Mouse (Mus musculus) cerebellum, postnatal 14 days (tissue): ENCODE results near the gene Eml4.
A peak's percentile ranks its signal among the peaks of the same experiment; 100 is the strongest.

Experiments
- DNase-seq, 2 experiments: peaks; one replicate each; pipeline ENCODE4 v3.0.0; 2021; ENCODE audit warnings: mixed read lengths in 2 of 2

Eml4 gene

DNA sequence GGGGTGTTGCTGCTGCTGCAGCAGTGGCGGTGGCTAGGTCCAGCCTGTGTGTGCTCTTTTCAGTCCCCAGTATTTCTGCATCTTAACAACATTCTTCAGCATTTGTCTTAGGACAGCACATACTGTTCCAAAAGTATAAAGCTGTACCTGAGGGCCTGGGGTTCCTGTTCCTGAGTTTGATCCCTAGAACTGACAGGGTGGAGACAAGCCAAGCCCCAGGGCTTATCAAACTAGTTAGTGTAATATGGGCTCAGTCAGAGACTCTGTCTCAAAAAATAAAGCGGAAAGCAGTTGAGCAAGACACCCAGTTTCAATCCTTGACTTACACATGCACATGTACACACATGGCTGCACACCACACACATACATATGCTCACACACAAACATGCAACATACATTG lies 34.2 kb downstream of the Eml4 start:
- DNase-seq: no peak

DNA sequence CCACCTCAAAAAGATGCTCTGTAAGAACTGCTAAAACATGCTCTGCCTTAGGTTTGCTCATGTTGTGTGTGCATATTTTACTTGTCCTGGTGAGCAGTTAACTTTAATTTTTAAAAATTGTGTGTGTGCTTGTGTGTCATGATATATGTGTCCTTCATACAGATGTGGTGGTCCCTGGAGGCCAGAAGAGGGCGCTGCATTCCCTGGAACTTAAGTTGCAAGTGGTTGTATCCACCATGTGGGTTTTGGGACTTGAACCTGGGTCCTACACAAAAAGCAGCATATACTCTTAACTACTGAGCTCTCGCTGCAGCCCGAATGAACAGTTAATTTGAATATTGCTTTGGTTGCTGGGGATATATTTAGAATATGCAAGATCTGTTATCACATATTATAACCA lies 36.4 kb downstream of the Eml4 start:
- no peak for DNase-seq

DNA sequence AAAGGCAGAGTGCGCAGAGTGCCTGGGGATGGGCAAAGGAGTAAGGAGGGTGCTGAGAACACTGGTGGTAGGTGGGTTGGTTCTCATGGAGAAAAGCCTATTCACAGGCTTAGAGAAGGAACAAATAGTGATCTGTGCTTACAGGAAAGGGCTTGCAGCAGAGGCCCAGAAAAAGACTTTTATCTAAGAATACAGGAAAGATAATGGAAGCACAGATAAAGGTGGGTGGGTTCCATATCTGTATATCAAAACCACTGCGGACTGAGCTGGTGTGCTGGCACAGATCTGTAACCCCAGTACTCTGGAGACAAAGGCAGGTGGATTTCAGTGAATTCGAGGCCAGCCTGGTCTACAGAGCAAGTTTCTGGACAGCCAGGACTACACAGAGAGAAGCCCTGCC lies 43.3 kb downstream of the Eml4 start:
- DNase-seq: no peak

DNA sequence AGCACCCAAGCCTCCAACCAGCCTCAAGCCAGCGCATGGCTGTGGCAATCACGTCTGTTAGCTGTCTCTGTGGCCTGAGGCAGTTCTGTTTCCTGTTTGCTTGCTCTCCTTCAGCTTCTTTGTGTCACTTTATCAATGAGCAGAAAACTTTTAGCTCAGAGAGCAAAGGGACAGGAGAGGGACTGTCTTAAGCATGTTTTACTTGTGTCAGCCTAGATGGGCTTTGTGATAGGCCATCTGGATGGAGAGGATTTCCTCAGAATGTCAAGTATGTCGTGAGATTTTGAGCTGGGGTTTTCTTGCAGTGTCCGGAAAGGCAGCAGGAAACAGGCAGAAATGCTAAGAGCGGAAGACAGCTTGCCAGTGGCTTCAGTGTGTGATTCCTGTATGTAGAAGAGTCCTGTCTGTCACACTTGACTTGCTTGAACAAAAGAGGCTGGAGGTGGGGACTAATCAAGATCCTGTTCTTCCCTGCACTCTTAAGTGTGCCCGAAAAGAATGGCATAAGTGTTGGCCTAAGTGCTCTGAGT lies 46.9 kb downstream of the Eml4 start:
- DNase-seq: no peak

DNA sequence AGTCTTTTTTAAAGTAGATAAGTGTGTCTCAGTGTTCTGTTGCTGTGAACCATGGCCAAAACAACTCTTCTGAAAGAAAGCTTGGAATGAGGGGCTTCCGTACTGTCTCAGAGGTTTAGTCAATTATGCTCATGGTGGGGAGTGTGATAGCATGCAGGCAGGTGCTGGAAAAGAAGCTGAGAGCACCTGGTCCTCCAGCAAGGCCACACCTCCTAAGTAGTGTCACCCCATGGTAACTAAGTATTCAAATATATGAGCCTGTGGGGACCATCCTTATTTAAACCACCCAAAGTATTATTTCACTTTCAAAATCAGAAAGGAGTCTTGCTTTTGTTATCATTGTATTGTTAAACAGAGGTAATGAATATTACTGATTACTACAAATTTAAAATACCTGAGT lies 48.0 kb downstream of the Eml4 start:
- DNase-seq: no peak

DNA sequence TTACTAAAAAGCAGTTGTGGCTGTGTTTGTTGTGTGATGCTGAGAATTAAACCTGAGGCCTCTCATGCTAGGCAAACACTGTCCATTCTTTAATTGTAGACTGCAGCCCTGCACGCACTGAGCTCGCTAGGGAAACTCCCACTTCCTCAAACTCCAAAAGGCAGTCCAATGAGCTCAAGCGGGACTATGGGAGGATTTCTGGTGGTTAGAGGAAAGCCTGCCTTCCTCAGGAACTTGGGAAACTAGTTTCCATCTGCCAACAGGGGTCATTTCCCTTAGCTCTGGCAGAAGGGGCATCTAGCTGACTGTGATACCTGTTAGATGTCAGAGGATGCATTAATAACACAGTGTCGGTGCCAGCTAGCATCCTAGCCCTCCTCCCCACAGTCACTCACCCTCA lies 79.9 kb downstream of the Eml4 start:
- DNase-seq: no peak

DNA sequence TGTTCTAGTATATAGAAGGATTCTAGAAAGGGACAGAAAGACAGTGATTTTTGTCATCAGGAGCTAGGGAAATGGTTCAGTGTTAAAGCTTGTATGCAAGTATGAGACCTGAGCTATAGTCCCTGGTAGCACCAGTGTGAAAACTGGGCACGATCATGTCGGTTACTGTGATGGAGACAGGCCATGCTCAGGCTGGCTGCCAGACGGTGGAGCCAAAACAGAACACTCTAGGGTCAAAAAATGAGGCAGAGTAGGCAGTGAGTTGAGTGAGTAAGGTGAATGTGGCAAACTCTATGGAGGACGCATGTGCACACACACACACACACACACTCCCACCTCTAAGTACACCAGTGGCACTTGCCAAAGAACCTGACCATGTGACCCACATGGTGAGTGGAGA lies 92.7 kb downstream of the Eml4 start:
- DNase-seq: peak; percentile 57 to 67

DNA sequence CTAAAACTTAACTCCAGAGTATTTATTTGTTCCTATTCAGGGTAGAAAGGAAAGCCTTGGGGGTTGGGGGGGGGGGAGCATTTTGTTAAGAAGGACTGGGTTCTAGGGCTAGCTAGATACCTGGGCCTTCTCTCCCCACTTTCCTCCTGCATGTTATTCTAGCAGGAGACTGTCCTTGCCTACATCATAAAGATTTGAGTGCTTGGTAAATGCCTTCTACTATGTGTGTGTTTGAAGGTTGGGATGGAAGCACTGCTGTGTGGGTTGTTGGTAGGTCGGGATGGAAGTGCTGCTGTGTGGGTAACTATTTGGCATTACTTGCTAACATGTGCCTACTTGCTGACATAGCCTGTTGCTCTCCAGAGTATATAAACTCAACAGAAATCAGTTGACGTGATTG lies 98.9 kb downstream of the Eml4 start:
- DNase-seq: no peak

DNA sequence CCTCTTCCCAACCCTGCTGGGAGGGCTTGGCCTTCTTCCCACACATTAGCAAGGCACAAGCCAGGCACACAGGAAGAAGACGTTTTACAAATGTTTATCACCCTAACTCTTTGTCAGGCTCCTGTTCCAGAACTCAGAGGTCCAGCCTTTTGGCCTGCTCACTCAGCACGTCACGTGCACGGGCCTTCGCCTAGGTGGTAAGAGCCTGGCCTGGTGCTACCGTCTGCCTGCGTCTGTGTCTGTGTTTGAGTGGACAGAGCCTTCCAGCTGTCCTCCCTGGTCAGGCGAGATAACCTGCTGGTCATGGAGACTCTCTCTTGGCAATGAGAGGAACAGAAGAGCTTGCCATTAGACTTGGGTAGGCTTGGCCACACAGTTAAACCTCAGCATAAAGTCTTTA lies 100.6 kb downstream of the Eml4 start:
- peak; percentile 14 to 22 for DNase-seq

DNA sequence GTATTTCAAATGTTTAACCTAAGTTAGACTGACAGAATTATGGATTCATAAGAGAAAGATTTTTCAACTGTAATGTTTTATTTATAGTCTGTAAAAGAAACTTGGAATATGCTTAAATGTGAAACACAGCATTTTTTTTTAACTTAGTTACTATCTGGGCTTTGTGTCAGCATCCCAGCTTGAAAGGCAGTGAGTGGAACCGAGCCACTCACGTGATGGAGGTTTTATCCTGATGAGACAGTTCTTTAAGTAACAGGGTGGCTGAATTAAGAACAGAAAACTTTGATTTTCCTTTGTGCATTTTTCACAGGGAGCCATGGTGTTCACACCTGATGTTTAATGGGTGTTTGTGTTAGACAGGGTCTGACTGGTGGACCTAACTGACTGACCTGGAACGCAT lies 101.1 kb downstream of the Eml4 start:
- DNase-seq: no peak

DNA sequence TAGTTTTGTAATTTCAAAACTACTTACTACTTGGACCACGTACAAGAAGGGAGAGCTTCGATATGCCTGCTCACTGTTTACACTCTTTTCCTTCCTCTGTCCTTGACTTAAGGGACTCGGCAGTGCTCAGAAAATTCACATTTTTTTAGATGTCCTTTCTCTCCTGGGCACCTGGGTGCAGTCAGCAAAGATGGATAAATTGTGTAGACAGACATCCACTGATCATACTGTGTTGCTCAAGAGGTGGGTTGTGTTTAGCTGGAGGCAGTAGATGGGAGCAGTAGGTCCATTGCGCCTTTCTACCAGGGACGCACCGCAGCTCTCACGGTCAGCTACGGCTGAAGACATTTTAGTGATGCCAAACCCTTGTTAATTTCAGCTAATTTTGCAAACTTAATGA lies 101.7 kb downstream of the Eml4 start:
- no peak for DNase-seq

DNA sequence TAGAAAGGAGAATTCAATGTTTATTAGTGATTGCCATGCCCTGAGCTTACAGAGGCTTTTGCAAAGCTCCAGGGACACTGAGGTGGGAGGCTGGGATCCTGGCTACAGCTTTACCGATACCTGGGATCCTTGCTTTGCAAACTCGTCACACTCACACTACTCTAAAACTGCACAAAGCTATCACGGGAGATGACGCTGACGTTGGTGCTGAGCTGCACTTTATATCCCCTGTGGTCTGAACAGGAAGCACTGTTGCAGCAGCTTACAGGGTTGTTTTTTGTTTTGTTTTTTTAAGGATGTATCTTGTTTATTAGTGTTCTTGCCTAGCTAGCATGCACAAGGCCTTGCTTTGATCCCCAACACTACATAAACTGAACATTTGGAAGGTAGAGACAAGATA lies 102.9 kb downstream of the Eml4 start:
- DNase-seq: no peak

DNA sequence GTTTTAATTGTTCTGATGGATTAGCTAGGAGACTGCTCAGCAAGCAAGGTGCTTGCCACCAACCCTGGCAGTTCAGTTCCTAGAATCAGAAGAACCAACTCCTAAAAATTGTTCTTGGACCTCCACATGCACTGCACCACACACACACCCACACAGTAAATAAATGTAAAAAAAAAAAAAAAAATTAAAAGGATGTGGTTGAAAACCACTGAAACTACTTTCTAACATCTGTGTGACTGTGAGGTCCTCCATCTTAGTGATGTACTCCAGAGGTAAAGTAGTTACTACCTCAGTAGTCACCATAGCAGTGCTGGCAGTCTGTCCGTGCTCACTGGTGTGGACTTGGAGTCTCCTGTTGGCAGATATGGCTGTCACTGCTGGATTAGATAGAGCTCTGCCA lies 106.5 kb downstream of the Eml4 start:
- no peak for DNase-seq

DNA sequence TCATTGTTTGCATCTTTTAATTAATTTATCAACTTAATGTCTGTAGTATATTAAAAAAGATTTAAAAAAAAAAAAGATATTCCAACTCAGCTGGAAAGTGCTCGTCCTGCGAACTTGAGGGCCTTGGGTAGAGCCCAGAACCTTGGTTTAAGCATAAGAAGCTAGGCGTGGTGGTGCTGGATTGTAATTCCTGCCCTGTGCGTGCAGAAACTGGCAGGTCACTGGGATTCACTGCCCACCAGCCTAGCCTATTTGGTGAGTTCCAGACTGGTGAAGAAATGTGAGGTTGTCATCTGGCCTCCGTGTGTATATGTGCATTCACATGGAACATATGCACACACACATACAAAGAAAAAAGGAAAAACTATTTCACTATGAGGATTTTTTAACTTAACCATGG lies 115.2 kb downstream of the Eml4 start:
- no peak for DNase-seq

DNA sequence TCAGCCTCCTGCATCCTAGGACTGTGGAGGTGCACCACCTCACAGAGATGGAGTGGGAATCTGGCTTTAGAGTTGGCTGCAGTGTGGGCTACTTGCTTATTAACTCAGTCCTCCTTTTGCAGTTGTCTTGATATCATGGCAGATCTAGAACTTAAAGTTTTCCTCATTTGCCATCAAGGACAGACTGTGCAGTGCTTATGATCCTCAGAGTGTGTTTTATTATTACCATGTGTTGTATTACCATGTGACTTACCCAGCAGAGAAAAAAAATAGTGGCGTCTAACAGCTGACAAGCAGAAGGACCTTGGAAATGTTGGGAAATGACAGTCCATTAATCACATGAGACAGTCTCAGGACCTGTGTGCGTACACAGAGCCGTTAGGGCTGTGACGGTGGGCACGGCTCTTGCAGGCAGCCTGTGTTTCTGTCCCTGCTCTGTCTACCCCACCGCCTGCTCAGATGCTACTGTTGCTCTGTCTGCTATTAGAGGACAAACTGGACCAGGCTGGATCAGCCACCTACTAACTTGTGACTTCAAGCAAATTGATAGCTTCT lies 116.0 kb downstream of the Eml4 start:
- no peak for DNase-seq

DNA sequence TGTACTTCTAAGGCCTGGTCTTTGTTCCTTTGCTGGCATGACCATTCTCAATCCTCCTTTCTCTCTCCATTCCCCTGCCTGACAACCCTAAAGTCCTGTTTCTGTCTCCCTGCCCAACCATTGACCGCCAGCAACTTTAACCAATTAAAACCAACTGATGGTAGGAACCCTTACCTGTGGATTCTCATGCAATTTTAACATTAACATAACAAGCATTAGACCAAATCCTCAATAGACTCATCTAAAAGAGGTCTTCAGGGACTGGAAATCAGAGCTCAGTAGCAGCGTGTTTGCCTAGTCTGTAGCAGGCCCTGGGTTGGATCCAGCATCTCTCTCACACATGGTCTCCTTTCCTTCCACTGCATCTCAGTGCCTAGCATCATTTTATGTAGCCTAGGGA lies 118.9 kb downstream of the Eml4 start:
- DNase-seq: no peak

DNA sequence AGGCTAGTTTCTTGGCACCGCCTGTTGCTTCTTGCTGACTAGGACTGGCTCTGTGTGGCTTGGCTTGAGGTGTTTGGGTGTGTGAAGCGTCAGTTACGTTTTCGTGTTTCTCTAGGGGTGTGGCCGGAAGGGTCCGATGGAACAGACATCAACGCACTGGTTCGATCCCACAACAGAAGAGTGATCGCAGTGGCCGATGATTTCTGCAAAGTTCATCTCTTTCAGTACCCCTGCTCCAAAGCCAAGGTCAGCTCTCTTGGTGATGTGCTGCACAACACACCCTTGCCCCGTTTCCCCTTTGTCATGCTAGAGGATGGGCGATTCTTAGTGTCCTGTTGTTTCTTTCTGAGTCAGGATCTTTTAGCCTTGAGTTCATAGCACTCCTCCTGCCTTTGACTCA lies 126.4 kb downstream of the Eml4 start:
- no peak for DNase-seq

DNA sequence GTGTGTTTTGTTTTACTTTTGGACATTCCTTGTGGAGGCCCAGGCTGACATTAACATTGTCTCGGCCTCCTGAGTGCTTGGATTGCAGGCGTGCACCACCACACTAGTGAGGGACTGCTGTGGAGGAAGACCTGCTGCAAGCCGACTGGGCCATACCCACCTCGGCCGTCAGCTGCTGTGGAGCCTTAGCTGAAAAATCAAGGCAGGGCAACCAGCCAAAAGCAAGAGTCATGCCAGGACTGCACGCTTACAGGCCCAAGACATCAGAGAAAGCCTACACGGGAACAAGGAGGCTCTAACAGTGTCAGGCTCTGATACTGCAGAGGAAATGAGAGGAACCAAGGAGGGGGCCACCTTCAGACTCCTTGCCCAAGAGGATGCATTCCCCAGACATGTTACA lies 130.8 kb downstream of the Eml4 start:
- DNase-seq: peak; percentile 35 to 50

DNA sequence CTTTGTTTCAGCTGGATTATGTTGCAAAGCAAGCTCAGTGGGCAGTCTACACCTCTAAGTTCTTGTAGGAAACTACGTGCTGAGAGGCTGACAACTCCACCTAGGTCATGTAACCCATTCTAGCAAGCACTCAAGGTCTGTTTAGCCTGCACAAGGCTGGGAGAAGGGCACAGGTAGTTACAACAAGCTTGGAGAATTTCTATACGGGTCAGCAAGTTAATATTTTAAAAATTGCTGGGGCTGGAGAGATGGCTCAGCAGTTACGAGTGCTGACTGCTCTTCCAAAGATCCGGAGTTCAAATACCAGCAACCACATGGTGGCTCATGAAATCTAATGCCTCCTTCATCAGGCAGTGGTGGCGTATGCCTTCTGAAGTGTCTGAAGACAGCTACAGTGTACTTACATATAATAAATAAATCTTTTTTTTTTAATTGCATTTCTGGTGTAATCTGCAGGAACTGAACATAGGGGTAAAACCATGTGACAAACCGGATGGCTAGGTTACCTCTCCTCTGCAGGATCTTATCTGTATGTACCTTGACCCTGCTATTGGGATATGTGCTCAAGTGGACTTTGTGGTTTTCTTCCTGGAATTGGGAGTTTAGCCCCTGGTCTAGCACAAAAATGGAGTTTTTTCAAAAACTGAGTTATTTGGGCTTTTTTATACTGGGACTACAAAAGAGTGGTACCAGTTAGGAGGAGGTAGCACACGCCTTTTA lies 132.2 kb downstream of the Eml4 start:
- no peak for DNase-seq

DNA sequence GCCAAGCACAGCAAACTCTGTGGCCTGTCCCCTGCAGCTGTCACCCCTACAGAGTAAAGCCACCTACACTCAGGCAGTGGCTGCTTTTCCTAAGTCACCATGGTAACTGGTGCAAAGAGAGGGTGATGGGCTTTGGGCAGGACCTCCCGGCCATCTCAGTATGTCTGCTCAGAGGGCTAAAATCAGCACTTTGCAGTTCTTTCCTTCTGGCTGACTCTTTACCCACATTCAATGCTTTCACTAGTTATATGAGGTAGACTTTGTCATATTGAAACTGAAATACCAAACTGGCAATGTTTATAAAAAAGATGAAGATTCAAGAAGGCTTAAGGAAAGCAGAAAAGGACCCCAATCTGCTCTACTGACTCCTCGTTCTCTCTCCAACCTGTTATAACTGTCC lies 133.1 kb downstream of the Eml4 start:
- no peak for DNase-seq

DNA sequence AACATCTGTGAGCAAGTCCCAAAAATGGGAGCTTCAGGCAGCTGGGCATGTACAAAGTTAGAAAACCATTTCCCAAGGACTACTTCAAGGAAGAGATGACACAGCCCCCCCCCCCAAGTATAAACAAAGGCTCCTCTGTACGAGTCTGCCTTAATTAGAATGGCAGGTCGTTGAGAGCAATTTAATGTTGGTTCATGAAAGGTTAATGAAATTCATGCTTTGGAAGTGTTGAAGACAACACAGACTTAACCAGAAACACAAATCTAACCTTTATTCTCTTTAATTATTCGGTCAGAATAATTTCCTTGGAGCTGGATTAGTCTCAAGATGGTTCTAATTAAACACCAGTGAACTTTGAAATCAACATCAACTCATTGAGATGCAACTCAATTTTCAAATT lies 137.0 kb downstream of the Eml4 start:
- DNase-seq: no peak

DNA sequence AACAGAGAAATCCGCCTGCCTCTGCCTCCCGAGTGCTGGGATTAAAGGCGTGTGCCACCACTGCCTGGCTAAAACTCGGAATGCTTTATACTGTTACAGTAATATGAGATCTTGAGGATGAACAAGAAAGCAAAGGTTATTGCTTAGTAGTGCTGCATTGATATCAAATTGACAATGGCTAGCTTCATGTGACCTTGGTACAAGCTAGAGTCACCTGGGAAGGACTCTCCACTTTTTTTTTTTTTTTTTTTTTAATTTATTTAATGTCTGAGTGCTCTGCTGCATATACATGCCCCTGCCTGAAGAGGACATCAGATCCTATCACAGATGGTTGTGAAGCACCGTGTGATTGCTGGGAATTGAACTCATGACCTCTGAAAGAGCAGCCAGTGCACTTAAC lies 148.2 kb downstream of the Eml4 start:
- DNase-seq: no peak

DNA sequence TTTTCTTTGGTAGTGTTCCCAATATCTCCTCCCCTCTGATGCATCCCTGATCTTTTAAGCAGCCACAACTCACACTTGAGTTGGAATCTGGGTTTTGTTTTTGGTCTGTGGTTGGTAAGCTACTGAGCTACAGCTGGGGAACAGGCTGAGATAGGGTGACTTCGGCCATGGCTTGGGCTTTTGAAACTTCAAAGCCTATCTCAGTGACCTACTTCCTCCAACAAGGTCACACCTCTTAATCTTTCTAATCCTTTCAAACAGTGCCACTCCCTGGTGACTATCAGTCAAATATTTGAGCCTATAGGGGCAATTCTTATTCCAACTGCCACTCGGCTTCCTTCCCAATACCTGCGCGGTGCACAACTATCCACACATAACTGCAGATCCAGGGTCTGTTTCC lies 149.0 kb downstream of the Eml4 start:
- no peak for DNase-seq

DNA sequence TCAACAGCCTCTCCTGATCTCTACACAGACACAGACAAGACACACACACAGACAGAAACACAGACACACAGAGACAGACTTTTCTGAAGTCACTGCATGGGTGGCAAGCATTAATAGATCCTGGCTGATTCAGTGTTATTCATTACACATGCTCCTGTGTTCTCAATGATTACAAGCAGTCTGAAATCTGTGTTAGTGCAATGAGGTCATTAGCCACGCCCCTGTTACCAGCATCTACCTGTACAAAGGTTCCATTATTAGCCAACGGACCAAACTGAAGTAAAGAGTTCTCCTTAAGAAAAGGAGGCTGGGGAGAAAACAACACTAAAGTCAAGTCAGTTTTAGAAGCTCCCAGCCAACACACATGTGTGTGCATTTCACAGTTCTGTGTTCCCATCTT lies 153.0 kb downstream of the Eml4 start:
- no peak for DNase-seq

DNA sequence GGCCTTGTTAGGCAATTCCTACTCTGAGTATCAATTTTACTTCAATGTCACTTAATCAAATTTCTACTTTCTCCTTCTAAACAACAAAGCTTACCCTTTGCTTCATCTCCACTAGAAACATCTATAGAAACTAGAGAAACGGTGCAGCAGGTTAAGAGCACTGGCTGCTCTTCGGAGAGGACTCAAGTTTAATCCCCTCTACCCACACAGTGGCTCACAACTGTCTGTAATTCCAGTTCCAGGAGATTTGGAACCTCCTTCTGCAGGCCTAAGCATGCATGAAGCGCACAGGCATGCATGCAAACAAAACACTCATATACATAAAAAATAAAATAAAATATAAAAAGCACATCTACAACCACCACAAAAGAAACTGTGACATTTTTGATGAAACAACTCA lies 161.4 kb downstream of the Eml4 start:
- DNase-seq: no peak
